Mouse (Mus musculus): ENCODE results near the gene Blmh. TPM values are rescaled to one million over a fixed set of nuclear protein-coding genes. Genes with fewer than 3 reads are reported as not detected.
A peak's percentile ranks its signal among the peaks of the same experiment; 100 is the strongest.

Blmh gene
- polyA plus RNA-seq, 1 experiment, result 58.3 TPM

- no peak overlapping the region for H3K4me2 ChIP-seq (ENCODE audit: low read depth)
These were observed 8.6 kb downstream of the Blmh start for GRCm38 (mm10) chr11:76933209-76933608.

GRCm38 (mm10) chr11:76936578-76936977, 12.0 kb downstream of the Blmh start:
- H3K27me3 ChIP-seq (ENCODE audit: control insufficient read depth, insufficient read depth, insufficient read length), result peaks cover 11% of the 10 kb centered on the region
- no peak overlapping the region for H3K4me3 ChIP-seq
- no peaks in the 10 kb centered on the region for H3K36me3 ChIP-seq (ENCODE audit: control insufficient read depth, insufficient read depth)
- no peak for TF ChIP-seq REST (IDR thresholded peaks at IDR 0.05; ENCODE audit: insufficient read depth, insufficient read length)
- TF ChIP-seq POLR2AphosphoS2 (IDR thresholded peaks at IDR 0.05; ENCODE audit: insufficient read length, low read depth), result no peak
- no peak for TF ChIP-seq USF1 (IDR thresholded peaks at IDR 0.05; ENCODE audit: low read depth)
- TF ChIP-seq POLR2A (IDR thresholded peaks at IDR 0.05; ENCODE audit: insufficient read length, low read depth), result no peak
- no peak for TF ChIP-seq TCF3 (IDR thresholded peaks at IDR 0.05; ENCODE audit: insufficient read length, low read depth)
- TF ChIP-seq MAX (IDR thresholded peaks at IDR 0.05; ENCODE audit: low read depth), result no peak
- TF ChIP-seq TCF12 (IDR thresholded peaks at IDR 0.05; ENCODE audit: insufficient read depth, poor library complexity, severe bottlenecking), result no peak
- TF ChIP-seq E2F4 (IDR thresholded peaks at IDR 0.05; ENCODE audit: insufficient read depth), result no peak
- no peak for TF ChIP-seq MYOD1 (IDR thresholded peaks at IDR 0.05; ENCODE audit: control insufficient read depth in 1 of 3, insufficient read length in 2 of 3, low read depth in 2 of 3)
- no peak for TF ChIP-seq SRF (IDR thresholded peaks at IDR 0.05; ENCODE audit: control insufficient read depth, insufficient read length, low read depth)
- no peak for TF ChIP-seq CEBPB (IDR thresholded peaks at IDR 0.05; ENCODE audit: insufficient read depth, poor library complexity, severe bottlenecking)
- TF ChIP-seq MYOG (IDR thresholded peaks at IDR 0.05; ENCODE audit: control insufficient read depth in 1 of 3, insufficient read depth in 1 of 3, insufficient read length in 2 of 3, low read depth in 2 of 3), result no peak
- H3K4me2 ChIP-seq (ENCODE audit: low read depth), result no peak overlapping the region
- H3K79me2 ChIP-seq (ENCODE audit: control insufficient read depth, insufficient read depth), result no peaks in the 10 kb centered on the region
- H3ac ChIP-seq (ENCODE audit: control insufficient read depth, insufficient read length), result no peak overlapping the region

More at GRCm38 (mm10) chr11:76933209-76933608, 8.6 kb downstream of the Blmh start:
- H3ac ChIP-seq (ENCODE audit: control insufficient read depth, insufficient read length), result no peak overlapping the region
- H3K27me3 ChIP-seq (ENCODE audit: control insufficient read depth, insufficient read depth, insufficient read length), result peaks cover 11% of the 10 kb centered on the region
- TF ChIP-seq POLR2A (IDR thresholded peaks at IDR 0.05; ENCODE audit: insufficient read length, low read depth) (no peak), MYOG (IDR thresholded peaks at IDR 0.05; ENCODE audit: control insufficient read depth in 1 of 3, insufficient read depth in 1 of 3, insufficient read length in 2 of 3, low read depth in 2 of 3) (no peak), SRF (IDR thresholded peaks at IDR 0.05; ENCODE audit: control insufficient read depth, insufficient read length, low read depth) (no peak), MAX (IDR thresholded peaks at IDR 0.05; ENCODE audit: low read depth) (no peak), USF1 (IDR thresholded peaks at IDR 0.05; ENCODE audit: low read depth) (no peak), MYOD1 (IDR thresholded peaks at IDR 0.05; ENCODE audit: control insufficient read depth in 1 of 3, insufficient read length in 2 of 3, low read depth in 2 of 3) (no peak), CEBPB (IDR thresholded peaks at IDR 0.05; ENCODE audit: insufficient read depth, poor library complexity, severe bottlenecking) (no peak), E2F4 (IDR thresholded peaks at IDR 0.05; ENCODE audit: insufficient read depth) (no peak), TCF3 (IDR thresholded peaks at IDR 0.05; ENCODE audit: insufficient read length, low read depth) (no peak), POLR2AphosphoS2 (IDR thresholded peaks at IDR 0.05; ENCODE audit: insufficient read length, low read depth) (no peak)
- H3K36me3 ChIP-seq (ENCODE audit: control insufficient read depth, insufficient read depth), result no peaks in the 10 kb centered on the region
- H3K79me2 ChIP-seq (ENCODE audit: control insufficient read depth, insufficient read depth), result no peaks in the 10 kb centered on the region
- no peak overlapping the region for H3K4me3 ChIP-seq

- Histone ChIP-seq H3K79me2 (ENCODE audit: control insufficient read depth, insufficient read depth) (peaks cover 5% of the 10 kb centered on the region), H3K36me3 (ENCODE audit: control insufficient read depth, insufficient read depth) (peaks cover 15% of the 10 kb centered on the region), H3K4me3 (peak overlapping the region; percentile 89), H3K4me2 (ENCODE audit: low read depth) (peak overlapping the region; percentile 96), H3ac (ENCODE audit: control insufficient read depth, insufficient read length) (no peak overlapping the region), H3K27me3 (ENCODE audit: control insufficient read depth, insufficient read depth, insufficient read length) (no peaks in the 10 kb centered on the region)
- TF ChIP-seq TCF12 (IDR thresholded peaks at IDR 0.05; ENCODE audit: insufficient read depth, poor library complexity, severe bottlenecking) (no peak), MYOD1 (IDR thresholded peaks at IDR 0.05; ENCODE audit: control insufficient read depth in 1 of 3, insufficient read length in 2 of 3, low read depth in 2 of 3) (no peak), POLR2A (IDR thresholded peaks at IDR 0.05; ENCODE audit: insufficient read length, low read depth) (no peak), MAX (IDR thresholded peaks at IDR 0.05; ENCODE audit: low read depth) (no peak)
These were observed 20.2 kb downstream of the Blmh start for GRCm38 (mm10) chr11:76944839-76945238.

GRCm38 (mm10) chr11:76945386-76946202, 21.0 kb downstream of the Blmh start:
- Histone ChIP-seq H3ac (ENCODE audit: control insufficient read depth, insufficient read length) (peak overlapping the region; percentile 36), H3K79me2 (ENCODE audit: control insufficient read depth, insufficient read depth) (peaks cover 5% of the 10 kb centered on the region), H3K4me2 (ENCODE audit: low read depth) (peak overlapping the region; percentile 96), H3K27me3 (ENCODE audit: control insufficient read depth, insufficient read depth, insufficient read length) (no peaks in the 10 kb centered on the region), H3K4me3 (peak overlapping the region; percentile 89), H3K36me3 (ENCODE audit: control insufficient read depth, insufficient read depth) (peaks cover 19% of the 10 kb centered on the region)
- TF ChIP-seq POLR2A (IDR thresholded peaks at IDR 0.05; ENCODE audit: insufficient read length, low read depth), result peak; percentile 79
- no peak for TF ChIP-seq MYOD1 (IDR thresholded peaks at IDR 0.05; ENCODE audit: control insufficient read depth in 1 of 3, insufficient read length in 2 of 3, low read depth in 2 of 3)
- TF ChIP-seq E2F4 (IDR thresholded peaks at IDR 0.05; ENCODE audit: insufficient read depth), result no peak
- no peak for TF ChIP-seq MAX (IDR thresholded peaks at IDR 0.05; ENCODE audit: low read depth)
- TF ChIP-seq CEBPB (IDR thresholded peaks at IDR 0.05; ENCODE audit: insufficient read depth, poor library complexity, severe bottlenecking), result no peak
- TF ChIP-seq REST (IDR thresholded peaks at IDR 0.05; ENCODE audit: insufficient read depth, insufficient read length), result no peak
- TF ChIP-seq TCF12 (IDR thresholded peaks at IDR 0.05; ENCODE audit: insufficient read depth, poor library complexity, severe bottlenecking), result no peak
- peak; percentile 78 for TF ChIP-seq POLR2AphosphoS2 (IDR thresholded peaks at IDR 0.05; ENCODE audit: insufficient read length, low read depth)
- TF ChIP-seq MYOG (IDR thresholded peaks at IDR 0.05; ENCODE audit: control insufficient read depth in 1 of 3, insufficient read depth in 1 of 3, insufficient read length in 2 of 3, low read depth in 2 of 3), result peak in 1 of 3 experiments; percentile 19
- no peak for TF ChIP-seq SRF (IDR thresholded peaks at IDR 0.05; ENCODE audit: control insufficient read depth, insufficient read length, low read depth)
- no peak for TF ChIP-seq TCF3 (IDR thresholded peaks at IDR 0.05; ENCODE audit: insufficient read length, low read depth)
- TF ChIP-seq USF1 (IDR thresholded peaks at IDR 0.05; ENCODE audit: low read depth), result no peak

All from myocyte (in vitro differentiated cells).